Mouse (Mus musculus): ENCODE measurements at regions not wholly inside any gene's neighbourhood (a gene's known extent, or its start where the extent isn't known, plus 50 kb on each side); places are given as distances from the start of the nearest gene placed in this dataset.

- no peak for DNase-seq
- no peak for TF ChIP-seq CTCF (conservative IDR thresholded peaks at IDR 0.05; ENCODE audit: insufficient read depth, insufficient read length, low read depth, low read length)
- no peak for TF ChIP-seq POLR2A (IDR thresholded peaks at IDR 0.05; ENCODE audit: low read depth, low read length)
- H3K4me3 ChIP-seq (ENCODE audit: insufficient read depth, low read depth, low read length) = no peak overlapping the region
- H3K36me3 ChIP-seq (ENCODE audit: control insufficient read depth, insufficient read depth, low read length) = no peaks in the 10 kb centered on the region
- H3K27ac ChIP-seq (ENCODE audit: insufficient read depth, low read depth, low read length) = no peak overlapping the region
- 85% methylated on average over 2 of the region's 2 CpGs for WGBS
- H3K4me1 ChIP-seq (ENCODE audit: control insufficient read depth, insufficient read depth, low read length) = no peaks in the 10 kb centered on the region
- no peaks in the 10 kb centered on the region for H3K27me3 ChIP-seq (replicated peaks; ENCODE audit: control insufficient read depth, insufficient read depth, low read length)
Measured at GRCm38 (mm10) chr9:26518651-26519050, 214.9 kb upstream of the B3gat1 start.

DNA sequence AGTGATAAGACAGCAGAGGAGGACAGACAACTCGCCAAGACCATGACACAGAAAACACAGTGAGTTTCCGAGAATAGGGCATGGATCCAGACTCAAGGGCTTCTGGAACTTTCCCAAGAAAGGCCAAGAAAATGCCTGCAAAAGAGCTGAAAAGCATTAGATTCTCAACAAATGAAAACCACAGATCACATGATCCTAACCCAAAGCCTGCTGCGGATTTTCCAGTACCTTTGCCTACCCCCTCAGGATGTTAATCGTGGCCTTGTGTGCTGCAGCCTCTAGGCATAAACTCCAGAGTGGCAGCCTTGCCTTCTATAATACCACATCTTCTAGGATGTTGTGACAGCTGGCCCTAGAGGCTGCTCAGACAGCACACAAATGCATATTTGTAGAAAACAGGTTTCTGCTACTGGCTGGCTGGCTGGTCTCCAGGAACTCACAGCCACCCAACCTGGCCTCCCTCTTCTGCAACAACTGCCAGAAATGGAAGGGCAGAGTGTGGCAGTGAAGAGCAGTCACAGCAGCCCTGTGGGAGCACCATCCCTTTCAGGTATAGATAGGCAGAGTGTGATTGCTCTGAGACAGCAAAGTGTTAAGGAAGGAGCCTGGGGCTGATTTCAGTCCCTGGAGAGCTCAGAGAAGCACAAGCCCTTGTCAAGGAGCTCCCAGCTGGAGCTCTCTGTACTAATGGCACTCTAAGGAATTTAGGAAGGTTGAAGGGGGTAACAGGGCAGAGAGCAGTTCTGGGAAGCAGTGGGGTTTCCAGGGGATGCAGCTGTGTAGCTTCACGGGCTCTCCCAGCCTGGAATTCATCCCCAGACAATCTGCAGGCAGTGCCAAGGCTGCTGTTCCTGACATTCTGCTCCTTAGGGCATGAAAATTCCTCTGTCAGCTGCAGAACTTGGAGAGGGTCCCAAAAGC is 213.7 kb upstream of the B3gat1 start:
- Histone ChIP-seq H3K4me1 (ENCODE audit: control insufficient read depth, insufficient read depth, low read length) (no peaks in the 10 kb centered on the region), H3K36me3 (ENCODE audit: control insufficient read depth, insufficient read depth, low read length) (no peaks in the 10 kb centered on the region), H3K27ac (ENCODE audit: insufficient read depth, low read depth, low read length) (no peak overlapping the region), H3K27me3 (replicated peaks; ENCODE audit: control insufficient read depth, insufficient read depth, low read length) (no peaks in the 10 kb centered on the region), H3K4me3 (ENCODE audit: insufficient read depth, low read depth, low read length) (no peak overlapping the region)
- 54% methylated on average over 5 of the region's 5 CpGs for WGBS
- no peak for TF ChIP-seq POLR2A (IDR thresholded peaks at IDR 0.05; ENCODE audit: low read depth, low read length)
- no peak for TF ChIP-seq CTCF (conservative IDR thresholded peaks at IDR 0.05; ENCODE audit: insufficient read depth, insufficient read length, low read depth, low read length)
- DNase-seq = peak; percentile 36

GRCm38 (mm10) chr9:26524089-26524488 is 209.4 kb upstream of the B3gat1 start:
- no peaks in the 10 kb centered on the region for H3K27me3 ChIP-seq (replicated peaks; ENCODE audit: control insufficient read depth, insufficient read depth, low read length)
- peak; percentile 7 for DNase-seq
- no peak overlapping the region for H3K4me3 ChIP-seq (ENCODE audit: insufficient read depth, low read depth, low read length)
- H3K36me3 ChIP-seq (ENCODE audit: control insufficient read depth, insufficient read depth, low read length) = no peaks in the 10 kb centered on the region
- 44% methylated on average over 1 of the region's 1 CpGs for WGBS
- H3K27ac ChIP-seq (ENCODE audit: insufficient read depth, low read depth, low read length) = no peak overlapping the region
- TF ChIP-seq CTCF (conservative IDR thresholded peaks at IDR 0.05; ENCODE audit: insufficient read depth, insufficient read length, low read depth, low read length) (no peak), POLR2A (IDR thresholded peaks at IDR 0.05; ENCODE audit: low read depth, low read length) (no peak)
- no peaks in the 10 kb centered on the region for H3K4me1 ChIP-seq (ENCODE audit: control insufficient read depth, insufficient read depth, low read length)

DNA sequence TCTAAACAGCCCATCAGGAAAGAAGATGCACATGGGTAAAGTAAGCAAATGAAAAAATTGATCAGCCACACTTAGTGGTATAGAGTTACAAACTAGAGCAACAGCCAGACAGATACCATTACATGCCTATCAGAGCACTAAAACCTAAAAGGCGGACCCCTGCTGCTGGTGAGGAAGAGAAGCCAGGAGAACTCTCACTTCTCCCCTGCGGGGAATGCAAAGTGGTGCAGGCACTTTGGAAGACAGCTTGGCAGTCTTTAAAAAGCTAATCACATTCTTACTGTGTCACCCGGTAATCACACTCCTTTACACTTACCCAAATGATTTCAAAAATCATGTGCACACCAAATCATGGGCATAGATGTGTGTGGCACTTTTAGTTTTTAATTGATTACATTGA is 204.8 kb upstream of the B3gat1 start:
- Histone ChIP-seq H3K27ac (ENCODE audit: insufficient read depth, low read depth, low read length) (no peak overlapping the region), H3K4me3 (ENCODE audit: insufficient read depth, low read depth, low read length) (no peak overlapping the region), H3K27me3 (replicated peaks; ENCODE audit: control insufficient read depth, insufficient read depth, low read length) (no peaks in the 10 kb centered on the region), H3K36me3 (ENCODE audit: control insufficient read depth, insufficient read depth, low read length) (no peaks in the 10 kb centered on the region), H3K4me1 (ENCODE audit: control insufficient read depth, insufficient read depth, low read length) (no peaks in the 10 kb centered on the region)
- no peak for TF ChIP-seq POLR2A (IDR thresholded peaks at IDR 0.05; ENCODE audit: low read depth, low read length)
- TF ChIP-seq CTCF (conservative IDR thresholded peaks at IDR 0.05; ENCODE audit: insufficient read depth, insufficient read length, low read depth, low read length) = no peak
- no peak for DNase-seq
- WGBS = 20% methylated on average over 3 of the region's 3 CpGs

GRCm38 (mm10) chr9:26539042-26539441 is 194.5 kb upstream of the B3gat1 start:
- TF ChIP-seq POLR2A (IDR thresholded peaks at IDR 0.05; ENCODE audit: low read depth, low read length) (no peak), CTCF (conservative IDR thresholded peaks at IDR 0.05; ENCODE audit: insufficient read depth, insufficient read length, low read depth, low read length) (no peak)
- no peak overlapping the region for H3K4me3 ChIP-seq (ENCODE audit: insufficient read depth, low read depth, low read length)
- DNase-seq = no peak
- H3K4me1 ChIP-seq (ENCODE audit: control insufficient read depth, insufficient read depth, low read length) = no peaks in the 10 kb centered on the region
- H3K27ac ChIP-seq (ENCODE audit: insufficient read depth, low read depth, low read length) = no peak overlapping the region
- H3K36me3 ChIP-seq (ENCODE audit: control insufficient read depth, insufficient read depth, low read length) = no peaks in the 10 kb centered on the region
- H3K27me3 ChIP-seq (replicated peaks; ENCODE audit: control insufficient read depth, insufficient read depth, low read length) = no peaks in the 10 kb centered on the region
- WGBS = 85% methylated on average over 2 of the region's 2 CpGs

GRCm38 (mm10) chr9:26548328-26548922 is 185.1 kb upstream of the B3gat1 start:
- Histone ChIP-seq H3K36me3 (ENCODE audit: control insufficient read depth, insufficient read depth, low read length) (no peaks in the 10 kb centered on the region), H3K27me3 (replicated peaks; ENCODE audit: control insufficient read depth, insufficient read depth, low read length) (no peaks in the 10 kb centered on the region), H3K27ac (ENCODE audit: insufficient read depth, low read depth, low read length) (no peak overlapping the region), H3K4me1 (ENCODE audit: control insufficient read depth, insufficient read depth, low read length) (no peaks in the 10 kb centered on the region), H3K4me3 (ENCODE audit: insufficient read depth, low read depth, low read length) (no peak overlapping the region)
- TF ChIP-seq POLR2A (IDR thresholded peaks at IDR 0.05; ENCODE audit: low read depth, low read length) (no peak), CTCF (conservative IDR thresholded peaks at IDR 0.05; ENCODE audit: insufficient read depth, insufficient read length, low read depth, low read length) (no peak)
- DNase-seq = no peak
- WGBS = 67% methylated on average over 4 of the region's 4 CpGs

- H3K4me3 ChIP-seq (ENCODE audit: insufficient read depth, low read depth, low read length) = no peak overlapping the region
- no peak for DNase-seq
- H3K36me3 ChIP-seq (ENCODE audit: control insufficient read depth, insufficient read depth, low read length) = no peaks in the 10 kb centered on the region
- WGBS = 73% methylated on average over 4 of the region's 4 CpGs
- TF ChIP-seq CTCF (conservative IDR thresholded peaks at IDR 0.05; ENCODE audit: insufficient read depth, insufficient read length, low read depth, low read length) (no peak), POLR2A (IDR thresholded peaks at IDR 0.05; ENCODE audit: low read depth, low read length) (no peak)
- H3K27ac ChIP-seq (ENCODE audit: insufficient read depth, low read depth, low read length) = no peak overlapping the region
- no peaks in the 10 kb centered on the region for H3K27me3 ChIP-seq (replicated peaks; ENCODE audit: control insufficient read depth, insufficient read depth, low read length)
- H3K4me1 ChIP-seq (ENCODE audit: control insufficient read depth, insufficient read depth, low read length) = no peaks in the 10 kb centered on the region
Measured at GRCm38 (mm10) chr9:26549118-26549517, 184.4 kb upstream of the B3gat1 start.
